Mouse (Mus musculus) adrenal gland, postnatal 36 days (tissue): Measurements from ENCODE around the gene Enkur. TPM values are rescaled to one million over a fixed set of nuclear protein-coding genes. Genes with fewer than 3 reads are reported as not detected.
"Not testable (repeated sequence)": the region's sequence is repeated elsewhere in the genome, so short reads cannot be mapped to it uniquely, and the experiment has no call there.

ENCODE experiments used
- DNase-seq, 2 experiments: peaks; one replicate each; pipeline ENCODE4 v3.0.0; 2021; ENCODE audit warnings: mixed read lengths in 1 of 2
- long read RNA-seq, 2 experiments: library from polyadenylated mRNA; stranded (forward); transcript quantifications; one replicate each; pipeline ENCODE4 v2.0.0; 2021; ENCODE audit warnings: borderline sequencing depth in 2 of 2
- total RNA-seq, 2 experiments: library from RNA; stranded (reverse); gene quantifications; 2 replicates each; pipeline ENCODE4 v1.2.3; 2021

Gene Enkur
- under 1 TPM; 0.63 TPM for total RNA-seq
- long read RNA-seq, experiment 1, result 0 reads
- long read RNA-seq, experiment 2, result 0 reads

DNA sequence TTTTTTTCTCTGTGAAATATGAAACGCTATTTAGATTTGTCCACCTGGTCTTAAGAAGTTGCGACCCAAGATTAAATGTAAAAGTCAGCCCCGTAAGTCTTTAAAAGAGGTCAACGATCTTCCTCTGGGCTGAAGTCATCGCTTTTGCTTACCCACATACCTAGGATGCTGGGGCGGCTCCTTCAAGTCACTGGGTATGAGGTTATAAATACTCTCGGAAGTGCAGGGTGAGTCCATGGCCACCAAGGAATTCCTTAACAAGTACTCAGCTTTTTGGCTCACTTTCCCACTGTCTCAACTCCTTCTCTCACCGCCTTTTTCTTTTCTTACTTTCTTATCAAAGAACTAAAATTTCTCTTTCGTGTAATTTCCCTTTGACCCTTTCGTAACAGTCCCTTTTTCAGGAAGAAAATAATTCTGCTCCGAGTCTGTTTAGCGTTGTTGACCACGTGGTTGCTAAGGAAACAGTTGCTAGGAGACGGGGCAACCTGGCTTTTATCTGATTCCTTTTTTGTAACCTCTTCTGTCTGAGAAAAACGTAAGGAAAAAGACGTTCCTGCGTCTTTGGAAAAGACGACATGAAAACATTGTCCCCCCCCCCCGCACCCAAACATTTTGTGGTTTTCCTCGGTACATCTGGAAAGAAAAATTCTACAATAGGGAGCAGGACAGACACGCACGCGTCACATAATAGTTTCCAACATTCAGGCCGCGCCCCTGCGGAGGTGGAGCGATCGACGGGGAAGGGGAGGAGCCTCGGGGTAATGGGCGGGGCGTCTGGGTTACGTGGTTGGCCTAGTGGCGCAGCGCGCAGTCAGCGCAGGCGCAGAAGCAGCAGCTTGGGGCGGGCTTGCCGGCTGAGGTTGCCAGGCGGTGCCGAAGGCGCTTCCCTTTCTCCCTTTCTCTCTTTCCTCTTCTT, at the start of gene Enkur, which contains the start of gene Thnsl1:
Gene Enkur (minus strand): TSS at position 454 of the 919 bp plus-strand sequence.
Gene Thnsl1 (plus strand): TSS at position 813 of the 919 bp plus-strand sequence.
- DNase-seq, result peak; percentile 98 to 99

DNA sequence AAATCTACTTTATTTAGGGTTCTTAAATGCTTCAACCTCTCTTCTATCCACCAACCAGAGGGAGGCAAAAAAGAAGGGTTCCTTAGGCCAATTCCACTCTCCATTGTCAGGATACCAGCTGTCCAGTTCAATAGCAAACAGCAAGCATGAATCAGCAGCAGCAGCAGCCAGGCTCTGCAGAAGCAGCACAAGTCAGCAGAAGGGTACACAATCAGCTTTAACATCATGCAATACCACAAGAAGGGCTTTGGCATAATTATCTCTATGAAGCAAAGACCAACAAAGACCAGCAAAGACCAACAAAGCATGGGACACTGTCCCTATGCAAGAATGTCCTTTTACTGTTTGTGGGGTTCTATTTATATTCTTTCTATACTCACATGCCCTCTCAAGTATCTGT, 49.1 kb upstream of the Enkur start:
- DNase-seq, result no peak

DNA sequence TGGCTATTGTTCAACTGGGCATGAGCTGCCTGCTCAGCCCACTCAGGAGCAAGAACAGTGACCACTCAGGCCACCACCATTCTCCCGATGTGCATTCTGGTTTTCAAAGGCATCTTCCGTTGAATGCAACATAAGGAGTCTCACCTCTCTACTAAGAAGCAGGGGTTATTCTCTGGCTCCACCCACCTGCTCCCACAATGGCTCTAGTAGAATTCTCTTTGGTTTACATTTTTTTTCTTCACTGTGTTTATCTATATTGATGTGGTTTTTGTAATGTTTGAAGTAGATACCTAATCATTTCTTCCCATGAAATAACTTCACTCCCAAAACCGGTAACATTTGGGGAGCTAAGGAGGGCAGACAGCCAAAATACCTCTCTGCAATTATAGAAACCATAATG, 48.5 kb upstream of the Enkur start:
- DNase-seq, result no peak

DNA sequence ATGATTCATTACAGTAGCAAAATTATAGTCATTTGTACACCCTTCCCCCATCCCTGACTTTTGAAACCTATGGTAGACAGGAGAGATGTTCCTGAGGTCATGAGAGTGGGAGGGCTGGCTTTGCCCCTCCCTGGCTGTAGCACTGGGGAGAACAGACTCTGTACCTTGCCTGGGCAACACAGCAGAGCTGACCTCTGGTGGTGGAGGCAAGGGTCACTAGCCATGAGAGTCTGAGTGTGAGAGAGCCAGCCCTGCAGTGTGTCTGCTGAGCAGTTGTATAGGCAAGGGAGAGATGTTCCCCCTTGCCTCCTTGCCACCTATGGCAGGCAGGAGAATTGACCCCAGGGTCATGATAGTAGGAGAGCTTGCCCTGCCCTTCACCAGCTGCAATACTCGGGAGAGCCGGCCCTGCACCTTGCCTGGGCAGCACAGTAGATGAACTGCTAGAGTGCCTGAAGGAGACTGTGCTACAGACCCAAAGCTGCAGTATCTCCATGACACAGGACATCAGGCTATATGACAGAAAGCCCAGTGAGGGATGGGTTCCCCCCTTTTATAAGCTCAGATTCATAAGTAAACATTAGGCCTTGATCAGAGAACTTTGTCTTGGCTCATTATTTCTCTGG, 40.4 kb upstream of the Enkur start:
- no peak for DNase-seq

DNA sequence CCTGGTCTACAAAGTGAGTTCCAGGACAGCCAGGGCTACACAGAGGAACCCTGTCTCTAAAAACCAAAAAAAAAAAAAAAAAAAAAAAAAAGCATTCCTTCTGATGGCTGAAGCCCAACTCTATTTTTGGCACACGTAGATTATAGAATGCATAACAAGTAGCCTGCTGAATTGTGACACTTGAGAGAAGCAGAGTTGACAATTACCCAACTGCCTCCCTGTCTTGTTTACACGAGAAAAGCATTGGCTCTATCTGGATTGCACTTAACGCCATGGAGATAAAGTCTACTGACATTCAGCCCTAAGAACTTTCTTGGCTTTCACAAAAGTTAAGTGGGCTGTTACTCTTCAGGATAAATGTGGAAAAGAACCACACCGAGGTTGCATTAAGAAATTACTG, 39.8 kb upstream of the Enkur start:
- DNase-seq, result no peak

DNA sequence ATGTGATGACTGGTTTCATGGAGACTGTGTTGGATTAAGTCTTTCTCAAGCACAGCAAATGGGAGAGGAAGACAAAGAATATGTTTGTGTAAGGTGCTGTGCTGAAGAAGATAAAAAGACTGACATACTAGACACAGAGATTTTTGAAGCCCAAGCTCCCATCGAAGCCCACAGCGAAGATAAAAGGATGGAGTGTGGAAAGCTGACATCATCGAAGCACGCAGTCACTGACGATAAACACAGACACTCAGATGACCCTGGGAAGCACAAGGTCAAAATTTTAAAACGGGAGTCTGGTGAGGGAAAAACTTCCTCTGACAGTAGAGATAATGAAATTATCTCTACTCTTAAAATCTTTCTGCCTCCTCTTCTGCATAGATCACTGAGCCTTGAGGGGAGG, 38.9 kb upstream of the Enkur start:
- not testable (repeated sequence) for DNase-seq

DNA sequence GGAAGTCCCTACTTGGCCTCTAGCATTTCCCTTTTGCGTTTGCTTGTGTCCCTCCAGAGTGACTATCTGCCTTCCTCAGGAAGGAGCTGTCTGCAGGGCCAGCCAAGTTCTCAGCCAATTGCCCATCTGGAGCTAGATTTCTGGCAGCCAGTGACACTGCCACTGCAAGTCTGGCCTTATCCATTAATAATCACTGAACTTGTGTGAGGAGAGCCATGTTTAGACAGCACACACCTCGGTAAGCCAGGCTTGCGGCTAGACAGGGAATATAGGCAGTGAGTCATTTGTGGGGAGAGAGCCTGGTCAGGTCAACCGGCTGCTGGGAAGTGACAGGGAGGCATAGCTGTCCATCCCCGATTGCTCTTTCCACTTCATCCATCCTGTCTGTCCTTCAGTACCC, 31.7 kb upstream of the Enkur start:
- DNase-seq, result no peak

DNA sequence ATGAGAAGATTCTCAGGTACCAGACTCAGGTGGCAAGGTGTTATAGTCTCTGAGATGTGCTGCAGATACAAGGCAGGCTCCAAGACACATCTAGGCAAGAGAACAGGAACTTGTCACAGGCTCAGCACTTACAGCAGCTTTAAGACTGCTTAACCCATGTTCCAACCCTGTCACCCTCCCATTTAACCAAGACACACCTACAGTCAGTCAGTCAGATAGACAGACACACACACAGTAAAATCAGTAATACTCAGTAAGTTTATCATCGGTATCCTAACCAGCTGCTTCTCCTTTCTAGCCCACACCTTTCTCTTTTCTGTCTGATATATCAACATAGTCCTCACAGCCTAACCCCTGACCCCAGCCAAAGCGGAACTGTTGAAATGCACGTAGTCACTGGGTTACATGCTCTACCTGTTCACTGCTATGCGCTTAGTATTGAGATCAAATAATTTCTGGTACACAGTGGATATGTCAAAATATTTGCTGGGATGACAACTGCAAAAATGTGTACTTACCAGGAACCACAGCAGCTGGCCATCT, 30.8 kb upstream of the Enkur start:
- no peak for DNase-seq

DNA sequence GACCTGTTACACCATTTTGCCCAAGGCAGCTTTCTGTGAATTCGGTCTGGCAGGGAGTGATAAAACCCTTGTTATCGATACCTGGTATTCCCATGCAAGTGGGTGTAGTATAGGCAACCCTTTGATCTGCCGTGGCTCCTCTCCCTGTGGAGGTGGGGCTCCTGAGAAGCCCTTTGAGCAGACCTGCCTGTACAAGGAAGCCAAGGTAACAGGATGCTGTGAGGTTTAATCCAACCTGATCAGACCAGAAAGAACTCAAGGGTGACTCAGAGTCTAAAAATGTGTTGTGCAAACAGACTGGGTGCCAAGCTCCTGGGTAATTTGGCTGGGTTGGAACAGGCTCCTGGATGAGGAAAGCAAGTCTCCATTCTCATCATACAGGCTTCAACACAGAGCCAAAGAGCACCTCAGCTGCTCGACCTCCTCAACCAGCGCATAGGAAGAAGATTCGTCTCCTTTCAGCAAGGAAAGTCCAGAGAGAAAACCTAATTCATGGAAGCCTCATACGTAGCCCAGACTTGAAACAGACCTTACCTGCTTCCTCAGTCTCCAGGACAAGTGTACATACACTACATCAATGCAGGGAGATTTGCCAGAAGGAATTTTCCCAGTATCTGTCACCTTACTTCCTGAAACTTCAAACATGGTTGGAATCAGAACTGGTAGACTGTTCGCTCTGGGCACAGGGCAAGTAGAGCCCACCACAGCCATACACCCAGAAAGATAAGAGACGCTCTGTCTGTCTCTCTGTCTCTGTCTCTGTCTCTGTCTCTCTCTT, 29.9 kb upstream of the Enkur start:
- no peak for DNase-seq

DNA sequence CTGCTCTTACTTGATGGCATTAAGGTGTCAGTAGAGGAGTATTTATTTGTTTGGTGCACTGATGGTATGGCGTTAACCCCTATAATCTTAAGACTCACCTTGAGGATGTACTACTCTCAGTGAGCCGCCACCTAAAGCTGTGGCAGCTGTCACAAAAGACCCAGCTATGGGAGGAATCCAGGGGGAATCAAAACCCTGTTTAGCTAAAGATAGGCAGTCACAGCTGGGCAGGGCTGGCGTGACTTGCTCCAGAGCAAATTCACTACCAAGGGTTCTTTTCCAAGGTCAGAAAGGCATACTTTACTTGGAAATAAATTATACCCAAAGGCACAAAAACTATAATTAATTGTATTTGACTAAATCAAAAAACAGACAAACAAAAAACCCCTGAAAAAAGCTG, 26.0 kb upstream of the Enkur start:
- no peak for DNase-seq

DNA sequence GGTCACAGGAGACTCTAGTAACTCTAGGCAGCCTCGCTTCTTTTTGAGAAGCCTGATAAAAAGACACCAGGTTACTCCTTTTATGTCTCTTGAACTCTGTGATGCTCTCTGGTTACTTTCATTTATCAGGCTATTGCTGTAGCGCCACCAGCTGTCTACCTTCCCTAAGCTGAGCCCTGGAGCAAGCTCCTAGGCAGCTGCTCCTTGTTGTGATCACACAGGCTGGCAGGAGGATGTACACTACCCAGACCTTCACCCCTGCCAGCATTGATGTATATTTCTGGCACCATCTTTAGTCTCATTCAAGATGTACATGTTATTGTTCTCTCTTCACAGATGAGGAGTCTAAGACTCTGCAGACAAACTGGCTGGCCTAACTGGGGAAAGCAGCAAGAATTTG, 25.1 kb upstream of the Enkur start:
- DNase-seq, result no peak

DNA sequence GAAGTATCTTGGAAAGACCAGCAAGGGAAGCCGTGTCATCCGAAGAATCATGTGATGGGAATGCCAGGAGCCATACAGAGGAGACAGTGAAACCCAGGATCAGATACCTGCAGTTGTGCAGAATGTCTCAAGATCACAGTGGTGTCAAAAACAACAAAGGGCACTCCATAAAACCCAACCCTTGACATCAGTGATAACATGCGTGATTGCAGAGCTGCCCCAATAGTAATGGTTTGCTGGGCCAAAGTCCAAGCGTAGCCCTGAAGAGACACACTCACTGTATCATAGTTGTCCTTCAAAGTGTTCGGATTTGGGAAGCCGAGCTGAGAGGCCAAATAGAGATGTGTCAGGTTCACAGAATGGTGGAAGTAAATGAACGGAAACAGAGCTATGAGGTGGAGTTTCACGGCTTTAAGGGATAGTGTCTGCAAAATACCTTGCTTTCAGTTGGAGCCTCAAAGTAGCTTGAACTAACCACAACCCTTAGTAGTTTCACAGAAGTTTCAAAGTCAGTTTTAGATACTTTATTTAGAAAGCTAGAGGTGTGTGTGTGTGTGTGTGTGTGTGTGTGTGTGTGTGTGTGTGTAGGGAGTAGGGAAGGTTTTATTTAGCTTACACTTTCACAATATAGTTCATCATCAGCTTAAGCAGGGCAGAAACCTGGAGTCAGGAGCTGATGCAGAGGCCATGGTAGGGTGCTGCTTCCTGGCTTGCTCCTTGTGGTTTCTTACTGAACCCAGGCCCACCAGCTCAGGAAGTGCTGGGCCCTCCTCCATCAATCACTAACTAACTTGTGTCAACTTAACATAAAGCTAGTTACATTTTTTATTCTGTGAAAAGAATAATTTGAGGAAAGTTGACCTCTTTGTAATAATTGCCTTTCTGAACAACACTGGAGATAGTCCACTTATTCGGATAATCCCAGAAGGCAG, 17.6 kb upstream of the Enkur start:
- no peak for DNase-seq

DNA sequence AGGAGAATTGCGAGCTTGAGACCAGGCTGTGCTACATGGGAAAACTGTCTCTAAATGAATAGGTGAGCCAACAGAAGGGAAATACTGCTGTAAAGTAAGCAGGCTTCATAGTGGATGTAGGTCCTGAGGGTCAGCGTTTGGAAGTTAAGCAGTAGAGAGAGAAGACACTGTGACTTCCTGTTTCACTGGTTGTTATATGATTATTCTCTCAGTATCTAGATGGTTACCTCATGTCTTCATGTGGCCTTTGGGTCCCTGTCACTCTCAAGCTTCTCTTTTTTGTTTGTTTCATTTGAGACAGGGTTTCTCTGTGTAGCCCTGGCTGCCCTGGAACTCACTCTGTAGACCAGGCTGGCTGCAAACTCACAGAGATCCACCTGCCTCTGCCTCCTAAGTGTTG, 10.1 kb upstream of the Enkur start:
- DNase-seq, result no peak

DNA sequence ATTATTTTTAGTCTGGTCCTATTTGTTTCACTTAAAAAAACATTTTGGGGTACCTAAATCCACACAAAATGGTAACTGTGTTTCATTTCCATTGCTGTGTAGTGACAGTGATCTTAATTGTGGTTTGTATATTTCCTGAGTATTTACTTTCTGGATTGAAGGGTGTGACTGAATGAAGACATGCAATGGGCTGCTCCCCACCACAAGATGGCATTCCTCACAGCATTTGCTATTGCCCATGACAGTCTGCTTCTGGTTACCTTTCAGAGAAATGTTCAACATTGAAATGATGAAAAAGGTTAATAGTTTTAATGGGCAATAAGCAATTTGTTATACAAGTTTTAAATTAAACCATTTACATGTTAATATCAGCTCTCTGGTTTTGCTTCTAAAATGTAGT, 9.2 kb upstream of the Enkur start:
- DNase-seq, result no peak

DNA sequence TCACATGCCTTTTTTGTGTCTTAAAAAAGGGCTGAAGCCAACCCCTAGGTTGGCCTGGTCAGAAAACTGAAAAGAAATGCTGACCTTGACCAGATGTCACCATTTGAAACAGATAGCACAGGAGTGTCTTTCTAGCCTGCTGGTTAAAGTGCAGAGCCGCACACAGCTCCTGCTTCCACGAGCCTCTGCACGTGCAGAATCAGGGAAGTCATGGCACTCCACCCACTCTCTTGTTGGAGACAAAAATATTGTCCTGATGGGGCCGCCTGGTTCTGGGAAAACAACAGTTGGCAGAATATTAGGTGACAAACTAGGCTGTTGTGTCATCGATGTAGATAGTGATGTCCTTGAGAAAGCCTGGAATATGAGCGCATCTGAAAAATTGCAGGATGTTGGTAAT, 6.2 kb upstream of the Enkur start:
- peak; percentile 28 to 42 for DNase-seq

DNA sequence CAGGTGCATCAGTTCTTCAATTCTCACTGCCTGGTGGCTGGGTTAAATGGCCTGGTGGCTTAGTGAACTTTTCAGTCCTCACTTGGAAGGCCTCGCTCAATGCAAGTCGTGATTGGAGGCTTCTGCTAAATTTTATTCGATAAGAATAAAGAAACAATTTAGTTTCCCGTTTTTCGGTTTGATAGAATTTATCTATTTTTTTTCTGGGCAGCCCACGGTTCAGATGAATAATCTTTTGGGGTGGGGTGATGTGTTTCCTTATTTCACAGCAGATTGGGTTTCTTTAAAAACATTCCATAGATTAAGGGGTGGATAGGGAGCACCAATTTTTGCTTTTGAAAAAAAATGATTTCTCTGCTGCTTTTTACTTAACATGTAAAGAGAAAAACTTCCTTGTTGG, 1.1 kb upstream of the Enkur start:
- no peak for DNase-seq

DNA sequence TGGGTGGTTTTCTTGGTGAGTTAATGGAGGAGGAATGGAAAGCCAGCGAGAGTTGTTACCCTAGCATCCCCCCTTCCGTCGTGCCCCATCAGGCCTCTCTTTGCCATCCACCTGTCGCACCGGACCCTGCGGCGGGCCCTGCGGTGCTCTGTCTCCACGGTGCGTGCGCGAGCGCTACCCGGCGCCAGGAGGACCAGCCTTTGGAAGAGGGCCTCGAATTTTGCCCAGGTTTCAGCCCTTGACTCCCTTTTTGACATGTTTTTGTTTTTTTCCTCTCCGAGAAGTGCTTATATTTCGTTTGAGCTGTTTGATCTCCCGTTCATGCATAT, 630 bp upstream of the Enkur start:
- DNase-seq, result no peak

DNA sequence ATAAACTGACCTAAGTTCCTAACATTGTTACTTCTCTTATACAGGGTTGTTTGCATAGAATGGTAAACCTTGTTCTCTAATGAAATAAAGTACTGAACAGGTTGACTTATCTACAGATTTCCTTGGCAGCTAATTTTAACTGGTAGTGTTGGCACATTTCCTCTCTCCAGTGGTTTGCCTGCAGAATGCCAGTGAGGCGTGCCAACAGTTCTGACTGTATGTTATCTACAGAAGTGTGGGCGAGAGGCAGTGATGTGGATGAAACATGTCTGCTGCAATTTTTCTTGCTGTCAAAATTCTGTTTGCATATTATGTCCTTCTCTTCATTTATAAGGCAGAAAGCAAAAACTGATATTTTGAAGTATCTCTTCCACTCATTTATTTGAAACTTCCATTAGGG, 2.4 kb downstream of the Enkur start:
- no peak for DNase-seq

DNA sequence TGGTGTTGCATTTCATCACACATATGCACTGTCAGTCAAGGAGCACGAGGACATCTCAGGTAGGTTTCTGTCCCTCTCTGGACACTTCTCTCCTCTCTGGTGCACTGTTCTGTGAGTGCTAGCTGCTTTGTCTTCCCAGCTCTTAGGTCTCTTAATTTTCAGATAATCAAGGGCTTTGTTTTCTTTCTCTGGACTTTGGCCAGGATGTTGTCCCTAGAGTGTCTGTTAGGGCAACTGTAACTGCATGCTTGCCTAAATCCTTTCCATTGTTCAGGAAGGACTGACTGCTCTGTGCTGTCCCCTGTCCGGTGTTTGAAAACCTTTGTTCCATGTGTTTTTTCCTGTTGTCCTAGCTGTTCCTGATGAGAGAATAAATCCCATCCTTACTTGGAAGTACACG, 6.1 kb downstream of the Enkur start:
- DNase-seq, result no peak

DNA sequence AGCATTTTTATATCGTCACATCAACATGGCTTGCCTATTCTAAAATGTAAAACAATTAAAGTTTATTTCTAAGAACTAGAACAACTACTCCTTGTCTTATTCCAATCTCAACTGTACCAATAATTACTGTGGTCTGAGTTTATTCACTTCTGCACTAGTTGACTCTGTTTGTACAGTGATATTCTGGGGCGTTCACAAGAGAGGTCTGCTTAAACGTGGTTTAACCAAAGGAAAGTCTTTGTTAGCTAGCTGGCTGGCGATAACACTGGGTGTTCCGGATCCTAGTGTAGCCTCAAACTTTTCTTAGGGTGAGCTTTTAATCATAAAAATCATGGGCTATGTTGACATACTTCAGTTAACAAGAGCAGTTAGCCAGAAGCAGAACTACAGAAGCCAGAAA, 9.9 kb downstream of the Enkur start:
- DNase-seq, result no peak

DNA sequence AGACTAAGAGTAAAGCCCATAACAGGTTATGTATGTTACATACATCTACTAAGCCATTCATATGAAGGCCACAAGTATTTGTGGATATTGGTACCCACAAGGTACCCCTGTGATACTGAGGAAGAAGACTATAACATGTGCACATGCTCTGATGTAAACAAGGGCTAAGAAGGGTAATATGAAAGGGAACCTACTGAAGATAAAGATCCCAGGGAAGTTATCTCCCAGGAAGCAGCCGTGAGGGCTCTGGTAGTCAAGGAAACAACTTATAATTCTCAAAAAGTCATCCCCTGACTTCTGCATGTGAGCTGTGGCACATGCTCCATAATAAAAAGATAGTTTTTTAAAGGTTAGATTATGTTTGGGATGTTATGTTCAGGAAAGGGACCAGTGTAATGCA, 13.9 kb downstream of the Enkur start:
- no peak for DNase-seq

DNA sequence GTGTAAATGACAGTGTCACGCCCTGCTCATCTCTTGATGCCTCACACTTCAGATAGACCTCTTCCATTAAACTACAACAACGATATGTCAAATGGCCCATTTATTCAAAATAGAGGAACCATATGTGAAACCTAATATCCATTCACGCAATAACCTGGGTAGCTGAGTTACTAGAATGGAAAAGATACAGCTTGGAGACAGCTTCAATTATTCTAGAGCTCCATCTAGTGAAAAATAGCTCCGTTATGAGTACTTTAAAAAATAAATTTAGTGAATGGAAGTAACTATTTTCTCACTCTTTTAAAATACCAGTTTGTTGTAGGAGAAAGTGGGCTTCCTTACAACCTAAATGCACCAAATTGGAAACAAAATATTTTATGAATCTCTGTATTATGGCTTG, 16.6 kb downstream of the Enkur start:
- no peak for DNase-seq
